Mouse (Mus musculus): ENCODE measurements around the gene Adamtsl4.
"Not testable (repeated sequence)": the region's sequence is repeated elsewhere in the genome, so short reads cannot be mapped to it uniquely, and the experiment has no call there.

The Adamtsl4 gene

GRCm38 (mm10) chr3:95676745-95677419, 10.8 kb downstream of the Adamtsl4 start:
- DNase-seq (ENCODE audit: low read depth): no peak

- peak; percentile 75 for DNase-seq (ENCODE audit: low read depth)
These were observed 12.2 kb downstream of the Adamtsl4 start for GRCm38 (mm10) chr3:95675301-95676092.

- no peak for DNase-seq (ENCODE audit: low read depth)
These were observed 12.9 kb downstream of the Adamtsl4 start for GRCm38 (mm10) chr3:95674812-95675211.

GRCm38 (mm10) chr3:95674236-95674635, 13.5 kb downstream of the Adamtsl4 start:
- DNase-seq (ENCODE audit: low read depth): peak; percentile 94

GRCm38 (mm10) chr3:95673707-95674211, 14.0 kb downstream of the Adamtsl4 start:
- DNase-seq (ENCODE audit: low read depth): no peak

GRCm38 (mm10) chr3:95672861-95673706, 14.6 kb downstream of the Adamtsl4 start:
- DNase-seq (ENCODE audit: low read depth): no peak

- DNase-seq (ENCODE audit: low read depth): no peak
These were observed 15.3 kb downstream of the Adamtsl4 start for GRCm38 (mm10) chr3:95672461-95672860.

- no peak for DNase-seq (ENCODE audit: low read depth)
These were observed 16.5 kb downstream of the Adamtsl4 start for GRCm38 (mm10) chr3:95671201-95671600.

- not testable (repeated sequence) for DNase-seq (ENCODE audit: low read depth)
These were observed 17.3 kb downstream of the Adamtsl4 start for GRCm38 (mm10) chr3:95670419-95670818.

- no peak for DNase-seq (ENCODE audit: low read depth)
These were observed 18.4 kb downstream of the Adamtsl4 start for GRCm38 (mm10) chr3:95669309-95669665.

- DNase-seq (ENCODE audit: low read depth): no peak
These were observed 19.0 kb downstream of the Adamtsl4 start for GRCm38 (mm10) chr3:95668589-95669308.

- DNase-seq (ENCODE audit: low read depth): no peak
These were observed 19.7 kb downstream of the Adamtsl4 start for GRCm38 (mm10) chr3:95668026-95668425.

- no peak for DNase-seq (ENCODE audit: low read depth)
These were observed 20.2 kb downstream of the Adamtsl4 start for GRCm38 (mm10) chr3:95667521-95667920.

- peak; percentile 94 for DNase-seq (ENCODE audit: low read depth)
These were observed 21.4 kb downstream of the Adamtsl4 start for GRCm38 (mm10) chr3:95666124-95666844.

- no peak for DNase-seq (ENCODE audit: low read depth)
These were observed 22.8 kb downstream of the Adamtsl4 start for GRCm38 (mm10) chr3:95664940-95665352.

- no peak for DNase-seq (ENCODE audit: low read depth)
These were observed 23.6 kb downstream of the Adamtsl4 start for GRCm38 (mm10) chr3:95663969-95664608.

GRCm38 (mm10) chr3:95663486-95663885, 24.2 kb downstream of the Adamtsl4 start:
- DNase-seq (ENCODE audit: low read depth): no peak

GRCm38 (mm10) chr3:95662724-95663449, 24.8 kb downstream of the Adamtsl4 start:
- DNase-seq (ENCODE audit: low read depth): no peak

GRCm38 (mm10) chr3:95661945-95662715, 25.6 kb downstream of the Adamtsl4 start:
- DNase-seq (ENCODE audit: low read depth): no peak
